Mouse (Mus musculus): ENCODE data around the gene Esrp2. TPM values are rescaled to one million over a fixed set of nuclear protein-coding genes. Genes with fewer than 3 reads are reported as not detected.

The Esrp2 gene
- total RNA-seq (2017): not detected in 2 replicates

DNA sequence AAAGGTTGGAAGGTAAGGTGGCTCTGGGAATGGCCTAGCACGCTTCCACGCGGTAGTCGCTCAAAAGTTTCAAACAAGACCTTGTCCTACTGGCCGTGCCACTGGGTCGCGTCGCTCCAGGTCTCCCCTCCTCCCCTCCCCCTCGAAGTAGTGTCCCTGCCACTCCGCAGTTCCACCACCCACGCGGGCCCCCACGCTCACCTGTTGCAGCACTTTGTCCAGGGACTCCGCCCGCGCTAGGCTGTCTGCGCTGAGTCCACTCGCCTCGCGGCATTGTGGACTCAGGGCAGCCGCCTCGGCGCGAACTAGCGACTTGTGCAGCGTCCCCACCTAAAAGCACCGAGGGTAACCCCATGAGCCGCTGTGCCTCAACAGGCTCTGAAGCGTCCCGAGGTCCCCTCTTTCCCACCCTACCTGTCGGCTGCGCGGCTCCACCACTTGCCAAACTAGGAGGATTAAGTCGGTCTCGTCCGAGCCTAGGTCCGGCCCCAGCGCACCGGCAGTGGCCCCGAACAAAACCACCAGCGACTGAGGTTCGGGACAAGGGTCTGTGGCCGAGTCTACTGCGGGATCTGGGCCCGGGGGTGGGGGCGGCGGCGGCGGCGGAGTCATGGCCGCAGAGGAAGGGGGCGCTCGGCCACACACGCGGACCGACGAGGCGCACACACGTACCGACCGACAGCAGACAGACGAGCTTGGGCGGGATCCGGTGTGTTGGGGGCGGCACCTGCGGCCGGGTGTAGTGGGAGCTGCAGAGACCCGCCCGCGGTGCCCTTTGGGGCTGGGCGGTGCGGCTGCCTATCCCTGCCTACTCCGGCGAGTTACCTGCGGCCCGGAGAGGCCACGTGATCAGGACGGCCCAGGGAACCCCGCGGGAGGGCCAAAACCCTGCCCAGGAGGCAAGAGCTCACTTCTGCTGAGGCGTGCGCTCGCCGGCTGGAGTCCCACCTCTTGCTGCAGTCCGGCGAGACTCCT is at the start of gene Esrp2:
Gene Esrp2 (minus strand): TSS at position 819 of the 975 bp plus-strand sequence.
- ATAC-seq (replicated peaks; ENCODE audit: low read depth, poor library complexity, severe bottlenecking): no peak

DNA sequence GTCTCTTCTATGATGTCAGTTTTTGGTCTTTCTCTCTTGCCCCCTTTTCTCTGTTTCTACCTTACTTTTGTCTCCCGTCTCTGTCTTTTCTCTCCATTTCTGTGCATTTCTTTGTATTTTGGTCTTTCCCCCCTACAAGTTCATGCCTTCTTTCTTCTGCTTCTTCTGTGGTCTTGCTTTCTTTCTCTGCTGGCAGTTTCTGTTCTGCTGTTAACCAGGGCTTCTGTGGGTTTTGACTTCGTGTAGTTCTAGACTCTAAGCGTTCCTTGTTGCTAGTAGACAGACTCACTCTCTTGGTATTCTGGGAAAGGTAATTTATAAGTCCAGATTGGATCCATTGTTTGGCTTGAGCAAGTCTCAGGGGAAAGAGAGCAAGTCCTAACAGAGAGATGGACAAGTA is 49.6 kb upstream of the Esrp2 start:
- ATAC-seq (replicated peaks; ENCODE audit: low read depth, poor library complexity, severe bottlenecking): no peak

DNA sequence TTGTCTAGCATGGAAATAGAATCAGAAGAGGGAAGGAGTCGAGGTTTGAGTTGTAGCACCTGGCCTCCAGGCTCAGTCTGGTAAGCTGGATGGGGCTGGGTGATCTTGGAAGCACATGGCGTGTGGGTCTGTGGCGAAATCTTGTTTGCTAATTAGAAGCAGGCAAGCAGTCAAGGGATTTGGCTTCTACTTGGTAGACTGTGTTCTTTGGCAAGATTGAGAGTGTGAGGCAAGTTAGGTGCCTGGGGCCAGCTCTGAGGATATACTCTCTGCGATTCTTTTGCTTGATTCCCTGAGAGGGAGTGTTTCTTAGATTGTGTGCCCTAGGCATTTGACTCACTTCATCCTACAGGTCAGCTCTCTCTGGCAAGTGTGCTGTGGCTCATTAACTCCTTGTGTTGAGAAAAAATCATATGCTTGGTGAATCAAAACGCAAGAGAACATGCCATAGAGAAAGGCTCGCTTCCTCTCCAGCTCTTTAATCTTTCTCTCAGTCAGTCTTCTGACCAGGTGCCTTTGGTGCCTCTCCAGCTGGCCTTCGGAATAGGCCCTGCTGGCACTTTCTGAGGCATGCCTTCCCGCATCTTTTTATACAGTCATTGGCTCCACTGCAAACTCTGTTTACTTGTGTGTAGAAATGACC is 49.0 kb upstream of the Esrp2 start:
- ATAC-seq (replicated peaks; ENCODE audit: low read depth, poor library complexity, severe bottlenecking): no peak

DNA sequence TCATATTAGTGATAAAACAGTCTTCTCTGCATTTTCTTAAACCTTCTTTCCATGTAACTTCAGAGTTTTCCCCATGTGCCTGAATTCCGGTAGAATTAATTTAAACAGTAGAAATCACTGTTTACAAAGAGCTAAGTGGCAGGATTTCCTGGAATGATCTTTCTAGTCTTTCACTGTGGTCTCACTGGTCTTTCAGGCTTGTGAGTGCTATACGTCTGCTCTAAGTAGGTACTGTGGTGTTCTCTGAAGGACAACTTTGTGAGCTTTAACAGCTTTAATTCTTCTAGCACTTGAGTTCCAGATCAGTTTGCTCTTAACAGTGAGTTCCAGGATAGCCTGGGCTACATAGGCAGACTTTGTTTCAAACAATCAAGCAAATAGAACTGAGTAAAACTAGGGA is 41.7 kb upstream of the Esrp2 start:
- no peak for ATAC-seq (replicated peaks; ENCODE audit: low read depth, poor library complexity, severe bottlenecking)

DNA sequence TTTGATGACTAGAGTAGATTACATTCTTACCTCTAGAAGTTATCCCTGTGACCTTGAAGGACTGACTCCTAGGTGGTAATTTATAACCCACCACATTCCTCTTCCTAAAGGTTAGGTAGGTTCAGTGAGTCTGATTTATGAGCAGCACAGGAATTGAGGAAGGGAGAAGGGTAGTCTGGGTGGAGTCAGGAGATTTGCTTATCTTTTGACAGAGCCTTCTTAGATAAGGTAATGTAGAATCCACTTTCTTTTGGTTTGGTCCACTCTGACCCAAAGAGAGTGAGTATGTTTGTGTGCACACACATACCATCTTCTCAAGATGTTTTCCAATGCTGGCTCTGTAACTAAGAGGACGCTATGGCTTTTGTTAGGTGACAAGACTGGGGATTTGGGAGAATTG is 40.8 kb upstream of the Esrp2 start:
- ATAC-seq (replicated peaks; ENCODE audit: low read depth, poor library complexity, severe bottlenecking): no peak

DNA sequence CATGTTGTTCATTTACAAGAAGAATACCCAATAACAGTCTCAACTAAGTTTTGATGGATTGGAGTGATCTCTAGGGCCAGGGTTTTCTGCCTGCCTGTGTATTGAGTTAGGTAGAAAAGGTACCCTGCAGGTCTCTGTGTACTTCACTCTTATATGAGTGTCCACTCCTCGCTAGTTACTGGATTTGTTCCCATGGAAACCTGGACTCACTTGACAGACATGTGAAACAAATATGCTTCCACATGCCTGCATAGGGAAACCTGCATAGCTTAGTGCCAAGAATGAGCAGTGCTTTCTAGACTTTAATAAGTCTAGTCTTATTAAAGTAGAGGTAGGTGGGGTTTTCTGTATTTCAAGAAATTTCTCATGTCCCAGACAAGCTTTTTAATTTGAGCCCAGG is 40.1 kb upstream of the Esrp2 start:
- no peak for ATAC-seq (replicated peaks; ENCODE audit: low read depth, poor library complexity, severe bottlenecking)

DNA sequence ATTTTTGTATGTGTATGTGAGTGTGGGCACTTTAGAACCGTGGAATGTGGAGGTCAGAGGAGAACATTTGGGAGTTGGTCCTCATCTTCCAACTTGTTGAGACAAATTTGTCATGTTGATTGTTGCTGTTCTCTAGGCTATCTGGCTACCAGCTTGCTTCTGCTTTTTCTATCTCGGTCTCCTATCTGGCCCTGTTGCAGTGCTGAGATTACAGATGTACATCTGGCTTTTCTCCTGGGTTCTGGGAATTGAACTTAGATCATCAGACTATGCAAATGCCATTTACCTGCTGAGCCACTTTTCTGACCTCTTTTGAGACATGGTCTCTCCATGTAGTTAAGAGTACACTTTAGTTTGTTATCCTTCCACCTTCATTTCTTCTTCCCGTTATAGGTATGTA is 36.8 kb upstream of the Esrp2 start:
- ATAC-seq (replicated peaks; ENCODE audit: low read depth, poor library complexity, severe bottlenecking): no peak

DNA sequence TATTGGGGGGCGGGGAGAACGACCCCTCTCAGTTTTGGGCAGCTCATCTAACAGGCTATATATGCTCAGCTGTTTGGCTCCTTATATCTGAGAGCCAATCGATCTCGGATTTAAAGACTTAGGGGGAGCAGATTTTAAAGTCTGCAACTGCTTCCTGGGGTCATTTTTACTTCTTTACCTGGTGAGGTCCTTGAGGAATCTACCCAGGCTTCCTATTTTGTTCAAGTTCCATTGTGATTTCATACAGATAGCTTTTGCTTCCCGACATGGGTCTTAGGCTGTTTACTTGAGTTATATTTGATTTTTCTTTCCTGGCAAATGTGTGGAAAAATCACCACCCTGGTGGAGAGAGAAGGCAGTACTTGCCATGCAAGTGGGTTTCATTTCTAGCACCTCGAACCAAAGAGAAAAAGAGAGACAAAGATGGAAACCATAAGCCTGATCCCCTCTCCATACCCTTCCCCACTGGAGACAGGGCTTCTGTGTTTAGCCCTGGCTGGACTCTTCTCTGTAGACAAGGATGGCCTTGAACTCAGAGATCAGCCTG is 33.2 kb upstream of the Esrp2 start:
- no peak for ATAC-seq (replicated peaks; ENCODE audit: low read depth, poor library complexity, severe bottlenecking)

DNA sequence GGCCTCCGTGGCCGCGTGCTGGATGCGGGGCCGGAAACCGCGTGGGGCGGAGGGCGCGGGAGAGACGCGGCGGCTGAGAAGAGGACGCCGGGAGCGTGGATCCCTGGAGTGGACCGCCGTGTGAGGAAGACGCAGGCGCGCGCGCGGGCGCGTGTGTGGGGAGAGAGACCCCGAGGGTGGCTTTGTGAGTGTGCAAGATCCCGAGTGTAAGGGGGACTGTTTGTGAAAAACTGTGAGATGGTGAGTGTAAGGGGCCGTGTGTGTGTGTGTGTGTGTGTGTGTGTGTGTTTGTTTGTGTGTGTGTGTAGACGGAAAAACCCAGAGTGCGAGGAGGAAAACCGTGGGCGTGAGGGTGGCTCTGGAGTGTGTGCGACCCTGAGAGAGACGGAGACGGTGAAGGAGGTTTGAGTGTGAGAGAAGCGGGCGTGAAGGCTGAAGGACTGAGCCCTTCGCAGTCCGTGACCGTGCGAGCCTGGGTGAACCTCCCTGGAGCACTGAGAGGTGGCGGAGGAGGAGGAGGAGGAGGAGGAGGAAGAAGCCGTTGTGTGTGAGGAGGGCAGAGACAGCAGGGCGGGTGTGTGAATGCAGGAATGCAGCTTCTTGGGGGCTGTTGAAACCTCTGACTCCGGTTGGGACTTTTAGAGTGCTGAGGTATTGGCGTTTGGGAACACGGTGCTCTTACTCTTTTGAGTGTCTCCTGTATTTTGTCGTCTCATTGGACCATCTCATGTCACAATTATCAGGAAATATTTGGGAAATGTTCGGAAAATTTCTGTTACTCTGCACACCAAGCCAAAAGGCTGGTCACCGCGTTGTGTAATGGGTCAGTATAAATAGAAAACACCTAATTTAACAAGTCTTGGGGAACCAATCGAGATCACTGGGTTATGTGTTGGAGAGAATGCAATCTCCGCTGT is 32.5 kb upstream of the Esrp2 start:
- ATAC-seq (replicated peaks; ENCODE audit: low read depth, poor library complexity, severe bottlenecking): peak; percentile 45

DNA sequence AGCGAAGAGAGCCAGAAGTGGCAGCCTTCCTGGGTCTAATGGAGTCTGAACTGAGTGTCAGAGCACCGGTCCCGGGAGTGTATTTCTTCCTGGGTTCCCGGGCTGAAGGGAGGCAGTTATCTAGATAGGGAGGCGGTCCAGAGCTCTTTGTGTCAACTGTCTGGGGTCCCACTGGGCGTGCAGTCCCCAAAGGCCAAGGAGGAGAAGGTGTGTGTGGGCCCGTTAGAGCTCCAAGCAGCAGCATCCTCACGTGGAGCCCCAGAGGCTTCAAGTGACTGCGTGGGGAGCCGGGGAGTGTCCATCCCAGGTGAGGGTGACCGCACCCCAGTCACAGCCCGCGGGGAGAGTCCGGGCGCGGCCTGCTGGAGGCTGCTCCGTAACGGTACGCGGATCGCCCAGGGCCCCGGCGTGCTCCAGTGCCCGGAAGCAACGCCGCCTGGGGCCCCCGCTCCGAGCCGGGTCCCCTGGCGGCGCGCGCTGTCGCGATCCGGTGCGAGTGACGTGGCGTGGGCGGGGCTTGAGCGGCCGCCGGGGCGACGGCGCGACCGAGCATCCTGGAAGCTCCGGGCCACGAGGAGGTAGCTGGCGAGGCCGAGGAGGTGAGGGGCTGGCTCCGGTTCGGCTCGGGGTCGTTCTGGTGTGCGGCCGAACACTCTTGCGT is 31.7 kb upstream of the Esrp2 start, which contains the start of gene Slc7a6:
Gene Slc7a6 (plus strand): TSS at position 502 of the 661 bp plus-strand sequence.
- peak; percentile 74 for ATAC-seq (replicated peaks; ENCODE audit: low read depth, poor library complexity, severe bottlenecking)

DNA sequence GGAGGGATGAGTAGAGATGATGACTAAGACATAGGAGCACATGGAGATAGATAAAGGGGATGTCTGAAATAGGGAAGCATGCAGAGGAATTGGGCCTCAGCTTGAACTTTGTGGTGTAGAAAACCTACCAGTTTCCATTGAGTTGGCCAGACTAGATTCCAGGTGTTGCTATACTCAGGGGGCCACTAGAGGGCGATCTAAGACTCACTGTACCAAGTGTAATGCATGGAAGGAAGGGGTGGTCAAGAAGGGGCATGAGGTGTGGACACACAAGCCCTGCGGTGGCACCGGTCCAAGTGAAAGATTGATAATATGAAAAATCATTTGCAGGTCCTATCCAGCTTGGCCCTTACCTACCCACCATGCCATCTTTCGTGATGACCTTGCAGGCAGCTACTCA is 28.7 kb upstream of the Esrp2 start:
- peak; percentile 62 for ATAC-seq (replicated peaks; ENCODE audit: low read depth, poor library complexity, severe bottlenecking)

DNA sequence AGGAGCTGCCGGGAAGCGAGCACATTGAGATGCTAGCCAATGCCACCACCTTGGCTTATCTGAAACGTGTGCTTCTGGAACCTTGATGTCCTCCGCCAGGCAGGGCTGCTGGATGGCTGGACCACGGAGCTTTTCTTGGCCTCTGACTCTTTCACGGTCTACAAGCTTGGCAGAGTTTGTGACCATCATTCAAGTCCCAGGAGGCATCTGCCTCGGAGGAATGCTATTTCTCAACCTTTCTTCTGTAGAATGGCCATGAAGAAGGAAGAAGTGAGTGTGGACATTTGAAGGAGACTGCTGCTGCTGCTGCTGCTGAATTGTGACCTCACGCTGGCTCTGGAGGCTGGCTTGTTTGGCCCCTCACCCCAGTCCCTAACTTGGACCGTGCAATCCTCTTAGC is 26.5 kb upstream of the Esrp2 start:
- no peak for ATAC-seq (replicated peaks; ENCODE audit: low read depth, poor library complexity, severe bottlenecking)

DNA sequence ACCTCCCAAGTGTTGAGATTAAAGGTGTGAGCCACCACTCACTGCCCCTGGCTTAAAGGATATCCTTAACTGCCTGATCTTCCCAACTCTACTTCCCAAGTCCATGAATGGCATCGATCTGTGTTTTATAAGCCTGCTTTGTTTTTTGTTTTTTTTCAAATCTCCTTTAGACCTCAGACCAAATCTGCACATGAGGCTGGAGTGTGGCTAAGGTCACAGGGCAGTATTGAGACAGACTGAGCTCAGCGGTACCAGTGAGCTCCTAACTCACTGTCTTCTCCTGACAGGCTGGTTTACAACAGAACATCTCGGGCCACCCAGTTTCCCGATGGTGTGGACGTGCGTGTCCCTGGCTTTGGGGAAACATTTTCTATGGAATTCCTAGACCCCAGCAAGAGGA is 23.1 kb upstream of the Esrp2 start:
- ATAC-seq (replicated peaks; ENCODE audit: low read depth, poor library complexity, severe bottlenecking): no peak

DNA sequence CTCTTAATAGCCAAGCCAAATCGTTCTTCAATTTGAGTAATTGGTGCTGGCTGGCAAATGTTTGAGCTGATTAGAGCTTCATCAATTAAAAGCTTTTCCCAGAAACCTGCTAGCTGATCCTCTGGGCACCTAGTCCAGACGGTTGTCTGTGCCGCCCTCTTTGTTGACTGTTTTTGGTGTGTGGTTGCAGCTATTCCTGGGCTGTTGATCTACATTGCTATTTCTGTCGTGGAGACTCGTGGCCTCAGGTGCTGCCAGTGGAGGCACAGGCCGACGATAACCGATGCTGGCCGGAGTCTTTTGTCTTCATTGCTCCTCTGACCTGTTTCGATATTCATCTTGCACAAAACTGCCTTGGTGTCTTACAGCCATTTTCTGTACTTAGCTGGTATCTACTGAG is 21.6 kb upstream of the Esrp2 start:
- ATAC-seq (replicated peaks; ENCODE audit: low read depth, poor library complexity, severe bottlenecking): no peak

DNA sequence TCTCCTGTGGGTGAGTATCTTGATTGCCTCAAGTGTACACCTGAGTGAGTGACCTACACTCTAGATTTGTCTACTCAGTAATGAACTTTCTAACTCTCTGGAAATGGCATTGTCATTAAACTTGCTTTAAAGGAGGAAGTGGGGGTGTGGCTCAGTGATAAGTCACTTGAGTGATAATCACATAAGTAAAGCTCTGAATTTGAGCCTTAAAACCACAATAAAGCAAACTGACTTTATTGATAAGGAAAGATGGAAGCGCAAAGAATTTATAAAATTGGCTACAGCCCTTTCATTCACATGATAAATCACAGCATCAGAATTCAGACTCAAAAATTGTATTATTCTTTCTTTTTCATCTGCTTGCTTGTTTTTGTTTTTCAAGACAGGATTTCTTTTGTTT is 20.6 kb upstream of the Esrp2 start:
- ATAC-seq (replicated peaks; ENCODE audit: low read depth, poor library complexity, severe bottlenecking): 0 out of 2 replicates have a peak, but pooled peaks have one; percentile 33

DNA sequence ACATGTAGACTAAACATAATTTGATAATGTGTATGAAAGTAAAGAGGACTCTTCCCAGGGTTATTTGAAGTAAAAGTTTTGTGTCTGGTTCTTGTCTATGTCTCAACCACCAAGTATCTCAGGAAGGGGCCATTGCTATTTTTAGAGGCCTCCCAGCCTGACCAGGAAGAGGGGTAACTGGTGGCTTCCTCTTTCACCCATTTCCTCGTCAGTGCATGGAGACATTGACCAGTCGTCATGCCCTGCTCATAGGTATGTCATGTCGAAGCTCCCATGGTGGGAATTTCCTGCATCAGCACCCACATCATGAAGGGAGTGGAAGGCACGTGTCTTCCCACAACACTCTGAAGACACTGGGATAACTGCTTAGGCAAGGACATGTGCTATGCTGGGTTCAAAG is 16.1 kb upstream of the Esrp2 start:
- ATAC-seq (replicated peaks; ENCODE audit: low read depth, poor library complexity, severe bottlenecking): peak; percentile 24; the same call in 1 of the 2 replicates

DNA sequence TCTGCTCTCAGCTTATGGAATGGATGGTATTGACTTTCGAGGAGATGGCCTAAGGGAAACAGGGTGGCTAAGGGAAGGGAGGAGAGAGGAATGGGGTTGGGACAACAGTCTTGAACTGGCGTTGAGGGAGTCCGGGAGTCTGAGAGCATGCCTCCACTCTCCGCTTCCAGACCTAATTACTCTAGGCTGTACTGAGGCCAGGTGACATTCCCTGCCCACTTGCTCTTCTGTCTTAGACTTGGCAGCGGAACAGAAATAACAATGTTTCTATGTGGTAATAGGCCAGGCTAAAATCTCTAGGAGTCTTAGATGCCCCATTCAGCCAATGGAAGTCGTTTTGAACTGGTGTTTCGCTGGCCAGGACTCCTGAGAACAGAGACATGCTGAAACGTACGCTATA is 14.3 kb upstream of the Esrp2 start:
- ATAC-seq (replicated peaks; ENCODE audit: low read depth, poor library complexity, severe bottlenecking): no peak

DNA sequence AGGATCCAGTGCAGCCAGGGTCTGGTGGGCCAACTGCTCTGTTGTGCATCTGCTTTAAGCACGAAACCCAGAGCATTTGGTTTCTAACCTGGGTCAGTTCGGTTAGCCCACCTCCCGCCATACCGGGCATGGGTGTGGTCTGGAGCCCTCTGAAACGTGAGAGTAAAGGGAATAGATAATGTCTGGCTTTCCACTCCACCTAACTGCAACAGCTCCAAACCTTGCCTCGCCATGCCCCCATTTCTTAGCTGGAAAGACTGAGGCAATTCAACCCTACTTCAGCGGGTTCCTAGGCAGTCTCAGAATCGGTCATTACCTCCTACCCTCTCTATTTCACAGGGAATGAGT is 13.9 kb upstream of the Esrp2 start:
- ATAC-seq (replicated peaks; ENCODE audit: low read depth, poor library complexity, severe bottlenecking): no peak

DNA sequence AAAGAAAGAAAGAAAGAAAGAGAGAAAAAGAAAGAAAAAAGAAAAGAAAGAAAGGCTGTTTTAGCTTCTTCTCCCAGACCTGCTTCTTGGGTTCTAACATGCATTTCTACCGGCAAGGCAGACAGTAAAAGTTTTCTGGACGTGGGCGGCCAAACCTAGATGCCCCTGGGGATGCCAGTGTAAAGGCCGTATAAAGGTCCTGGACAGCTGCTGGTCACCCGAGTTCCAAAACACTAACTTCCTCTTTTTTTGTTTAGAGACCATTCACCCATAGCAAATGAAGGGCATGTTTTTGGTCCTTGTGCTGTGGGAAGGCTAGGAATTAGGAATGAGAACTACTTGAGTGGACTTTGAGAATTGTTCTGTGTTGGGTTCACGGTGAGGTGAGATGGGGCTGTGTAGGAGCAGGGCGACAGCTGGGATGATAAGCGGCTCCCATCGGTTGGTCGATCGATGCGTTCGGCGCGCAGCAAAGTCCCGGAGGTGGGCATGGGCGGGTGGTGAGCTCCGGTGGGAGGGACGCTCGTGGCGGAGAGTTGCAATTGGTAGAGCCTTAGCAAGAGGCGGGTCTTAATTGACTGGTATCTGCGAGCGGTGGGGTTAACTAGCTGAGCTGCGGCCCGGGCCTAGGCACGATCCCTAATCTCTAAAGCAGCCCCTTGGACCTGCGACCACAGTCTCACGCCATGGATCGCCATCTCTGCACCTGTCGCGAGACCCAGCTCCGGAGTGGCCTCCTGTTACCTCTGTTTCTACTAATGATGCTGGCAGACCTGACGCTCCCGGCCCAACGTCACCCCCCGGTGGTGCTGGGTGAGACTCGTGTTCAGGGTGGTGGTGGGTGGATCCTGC is 13.3 kb upstream of the Esrp2 start, which contains the start of gene Pla2g15:
Gene Pla2g15 (plus strand): TSS at position 599 of the 852 bp plus-strand sequence.
- ATAC-seq (replicated peaks; ENCODE audit: low read depth, poor library complexity, severe bottlenecking): peak; percentile 90

Data from common myeloid progenitor, adult 5-6 weeks (primary cell).